Mouse (Mus musculus): Measurements from ENCODE around the gene Rab27a.

DNA sequence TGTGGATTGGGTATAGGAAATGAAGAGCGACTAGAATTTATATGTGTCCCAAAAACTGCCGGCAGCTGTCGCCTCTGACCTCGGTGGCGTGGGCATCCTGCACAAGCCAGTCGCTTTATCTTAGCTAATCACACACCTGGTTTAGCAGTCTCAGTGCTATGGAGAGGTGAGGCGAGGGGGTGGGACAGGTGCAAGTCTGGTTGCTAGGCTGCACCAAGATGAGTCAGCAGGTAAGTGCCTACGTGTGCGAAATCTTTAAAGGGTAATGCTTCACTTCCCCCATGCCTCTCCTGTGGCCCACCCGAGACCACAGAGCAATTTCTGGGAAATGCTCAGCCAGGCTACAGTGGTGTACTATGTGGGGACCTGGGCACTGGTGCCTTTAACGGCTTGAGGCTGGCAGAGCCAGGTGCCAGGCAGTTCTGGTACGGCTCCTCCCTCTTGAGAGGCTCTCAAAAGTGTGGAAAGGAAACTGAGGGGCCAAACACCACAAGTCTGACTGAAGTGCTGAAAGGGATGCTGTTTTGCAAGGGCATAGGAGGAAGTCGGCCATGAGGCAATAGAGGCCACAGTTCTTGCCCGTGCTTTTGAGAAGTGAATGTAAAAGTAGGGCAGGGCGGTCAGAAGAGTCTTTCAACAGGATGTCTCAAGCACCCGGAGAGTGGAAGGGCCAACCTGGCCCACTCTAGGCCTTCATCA, 44.7 kb downstream of the Rab27a start:
- no peak for TF ChIP-seq CTCF (IDR thresholded peaks at IDR 0.05; ENCODE audit: insufficient read depth, low read length)
- TF ChIP-seq POLR2A (IDR thresholded peaks at IDR 0.05; ENCODE audit: borderline replicate concordance, extremely low read depth, low read depth, low read length): no peak
